Mouse (Mus musculus) forebrain, embryonic 14.5 days (tissue): ENCODE results near the gene Elac2. TPM values are rescaled to one million over a fixed set of nuclear protein-coding genes. Genes with fewer than 3 reads are reported as not detected.

Source experiments
- ATAC-seq: fragments of 200-750 bp; cut with Nextera tagmentation; 2 replicates; pipeline ENCODE4 v1.8.0; 2017; ENCODE audit warnings: mild to moderate bottlenecking, moderate library complexity
- DNase-seq: peaks from one replicate; pipeline ENCODE4 v3.0.0-alpha.2; 2015; ENCODE audit warnings: low spot score
- H3K27ac ChIP-seq: fragments of 300-500 bp; sonication (generic); 2 replicates; pipeline ENCODE4 v1.5.1; 2014; ENCODE audit warnings: low read depth, mild to moderate bottlenecking, control low read depth, low read length, moderate library complexity
- H3K27me3 ChIP-seq: fragments of 300-500 bp; sonication (generic); replicated peaks from 2 replicates; pipeline ENCODE4 v1.6.1; 2014; ENCODE audit warnings: low read length, control low read depth, mixed read lengths; ENCODE audit not compliant: control insufficient read depth, insufficient read depth
- H3K36me3 ChIP-seq: fragments of 300-500 bp; sonication (generic); 2 replicates; pipeline ENCODE4 v1.6.1; 2014; ENCODE audit warnings: low read length, control low read depth; ENCODE audit not compliant: control insufficient read depth, insufficient read depth
- H3K4me1 ChIP-seq: fragments of 300-500 bp; sonication (generic); 2 replicates; pipeline ENCODE4 v1.6.1; 2014; ENCODE audit warnings: antibody characterized with exemption, low read length, control low read depth; ENCODE audit not compliant: control insufficient read depth, insufficient read depth
- H3K4me2 ChIP-seq: fragments of 300-500 bp; sonication (generic); 2 replicates; pipeline ENCODE4 v1.6.1; 2014; ENCODE audit warnings: mild to moderate bottlenecking, control low read depth, low read length
- H3K4me3 ChIP-seq: fragments of 300-500 bp; sonication (generic); 2 replicates; pipeline ENCODE4 v1.5.1; 2014; ENCODE audit warnings: low read depth, low read length, control low read depth
- H3K9ac ChIP-seq: fragments of 300-500 bp; sonication (generic); 2 replicates; pipeline ENCODE4 v1.6.1; 2014; ENCODE audit warnings: mild to moderate bottlenecking, low read length, control low read depth, moderate library complexity
- H3K9me3 ChIP-seq: fragments of 300-500 bp; sonication (generic); replicated peaks from 2 replicates; pipeline ENCODE4 v1.6.1; 2016; ENCODE audit warnings: low read length, control low read depth, mixed read lengths; ENCODE audit not compliant: control insufficient read depth
- WGBS: fragments of 180-500 bp; shearing (Covaris S2); extraction: QIAGEN DNeasy Blood & Tissue Kit; methylation state at CpG from one replicate; pipeline ENCODE4 v1.1.7; 2014; 5-methylcytosine and 5-hydroxymethylcytosine counted together
- polyA plus RNA-seq: library from polyadenylated mRNA; unstranded; fragments of >200 nt; fragmentation: Nextera tagmentation; extraction: Ambion mirVana; gene quantifications from 2 replicates; pipeline ENCODE4 v1.2.1, GENCODE M21; 2014

Elac2 gene
- polyA plus RNA-seq, 1 experiment from 2014 or later = 29.1 TPM

DNA sequence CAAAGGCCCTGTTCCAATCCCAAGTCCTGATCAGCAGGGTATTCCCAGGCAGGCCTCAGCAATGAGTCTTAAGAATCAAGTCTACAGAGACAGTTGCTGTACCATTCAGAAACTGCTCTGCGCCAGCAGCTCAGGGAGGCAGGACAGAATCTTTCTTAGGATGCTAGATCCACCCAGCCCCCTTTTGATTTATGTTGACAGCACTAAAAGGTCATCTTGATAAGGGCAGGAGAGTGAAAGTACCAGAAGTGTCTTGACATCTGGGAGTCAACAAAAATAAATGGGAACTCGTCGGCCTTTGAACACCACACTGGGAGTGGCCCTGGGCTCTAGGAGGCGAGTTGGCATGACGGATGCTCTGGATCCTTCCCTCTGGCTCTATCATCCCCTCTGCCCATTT is 24.8 kb downstream of the Elac2 start:
- no peaks in the 10 kb centered on the region for H3K9me3 ChIP-seq
- no peaks in the 10 kb centered on the region for H3K4me1 ChIP-seq
- no peak overlapping the region for H3K4me3 ChIP-seq
- H3K27ac ChIP-seq = no peak overlapping the region
- peaks cover 55% of the 10 kb centered on the region for H3K36me3 ChIP-seq
- no peaks in the 10 kb centered on the region for H3K27me3 ChIP-seq
- DNase-seq (no peak), ATAC-seq (no peak)
- H3K4me2 ChIP-seq = no peak overlapping the region
- no peak overlapping the region for H3K9ac ChIP-seq
- 93% methylated on average over 5 of the region's 5 CpGs for WGBS

DNA sequence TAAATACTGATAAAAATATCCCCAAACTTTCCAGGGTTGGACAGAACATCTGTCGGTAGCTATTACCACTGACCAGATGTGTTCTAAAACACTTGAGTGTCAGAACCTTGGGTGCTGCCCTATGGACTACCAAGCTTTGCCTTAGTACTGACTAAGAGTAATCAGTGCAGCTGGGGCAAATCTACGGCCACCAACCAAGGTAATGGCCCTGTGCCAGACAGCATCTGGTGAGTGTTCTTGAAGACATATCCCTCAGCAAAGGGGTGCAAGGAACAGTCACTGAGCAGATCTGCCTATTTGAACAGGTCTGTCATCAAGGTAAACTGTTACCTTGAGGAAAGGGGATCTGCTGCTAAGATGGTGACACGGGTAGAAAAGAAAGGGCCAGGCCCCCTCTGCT is 26.0 kb downstream of the Elac2 start:
- Histone ChIP-seq H3K27me3 (no peaks in the 10 kb centered on the region), H3K9me3 (no peaks in the 10 kb centered on the region), H3K4me1 (no peaks in the 10 kb centered on the region), H3K36me3 (peaks cover 43% of the 10 kb centered on the region), H3K27ac (no peak overlapping the region), H3K4me2 (no peak overlapping the region), H3K4me3 (no peak overlapping the region), H3K9ac (no peak overlapping the region)
- no peak for ATAC-seq
- 77% methylated on average over 3 of the region's 3 CpGs for WGBS
- peak; percentile 3 for DNase-seq

DNA sequence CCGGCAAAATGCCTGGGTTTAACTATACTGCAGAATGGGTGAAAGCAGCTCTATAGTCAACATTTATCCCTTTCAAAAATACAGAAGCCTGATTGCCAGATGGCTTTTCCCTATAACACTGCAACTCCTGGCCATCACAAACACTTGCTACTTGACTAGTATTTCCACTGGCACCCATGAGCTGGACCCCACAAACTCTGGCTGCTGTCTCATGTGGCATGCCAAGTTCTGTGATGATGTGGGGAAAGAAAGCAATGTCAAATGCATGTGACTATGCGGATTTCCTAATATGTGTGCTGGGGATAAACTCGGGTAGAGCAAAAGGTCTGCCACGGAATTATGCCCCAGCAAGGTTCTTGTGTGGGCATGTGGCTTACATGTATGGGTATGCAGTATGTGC is 27.2 kb downstream of the Elac2 start:
- Histone ChIP-seq H3K9me3 (no peaks in the 10 kb centered on the region), H3K4me3 (no peak overlapping the region), H3K36me3 (peaks cover 31% of the 10 kb centered on the region), H3K27me3 (no peaks in the 10 kb centered on the region), H3K4me2 (no peak overlapping the region), H3K4me1 (no peaks in the 10 kb centered on the region), H3K27ac (no peak overlapping the region), H3K9ac (no peak overlapping the region)
- ATAC-seq (no peak), DNase-seq (no peak)
- 88% methylated on average over 4 of the region's 4 CpGs for WGBS

DNA sequence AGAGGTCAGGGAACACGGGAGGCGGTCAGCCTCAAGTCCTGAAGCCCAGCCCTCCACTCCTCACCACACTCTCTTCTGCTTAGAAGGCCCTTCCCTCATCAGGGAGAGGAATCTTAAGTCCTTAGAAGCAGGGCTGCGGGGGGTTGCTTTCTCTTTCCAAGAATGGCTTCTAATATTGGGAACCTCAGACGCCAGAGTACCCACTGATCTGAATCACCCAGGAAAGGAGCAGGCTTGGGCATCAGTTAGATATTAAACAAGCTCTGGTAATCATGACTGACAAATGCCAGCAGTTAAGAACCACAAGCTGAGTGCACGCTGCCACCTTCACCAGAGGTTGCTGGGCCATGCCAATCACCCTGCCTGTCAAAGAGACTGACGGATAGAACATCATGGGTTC is 35.1 kb downstream of the Elac2 start:
- Histone ChIP-seq H3K27me3 (no peaks in the 10 kb centered on the region), H3K27ac (no peak overlapping the region), H3K4me3 (no peak overlapping the region), H3K36me3 (no peaks in the 10 kb centered on the region), H3K4me2 (no peak overlapping the region), H3K9me3 (no peaks in the 10 kb centered on the region), H3K9ac (no peak overlapping the region), H3K4me1 (no peaks in the 10 kb centered on the region)
- DNase-seq (no peak), ATAC-seq (no peak)
- 78% methylated on average over 6 of the region's 6 CpGs for WGBS

DNA sequence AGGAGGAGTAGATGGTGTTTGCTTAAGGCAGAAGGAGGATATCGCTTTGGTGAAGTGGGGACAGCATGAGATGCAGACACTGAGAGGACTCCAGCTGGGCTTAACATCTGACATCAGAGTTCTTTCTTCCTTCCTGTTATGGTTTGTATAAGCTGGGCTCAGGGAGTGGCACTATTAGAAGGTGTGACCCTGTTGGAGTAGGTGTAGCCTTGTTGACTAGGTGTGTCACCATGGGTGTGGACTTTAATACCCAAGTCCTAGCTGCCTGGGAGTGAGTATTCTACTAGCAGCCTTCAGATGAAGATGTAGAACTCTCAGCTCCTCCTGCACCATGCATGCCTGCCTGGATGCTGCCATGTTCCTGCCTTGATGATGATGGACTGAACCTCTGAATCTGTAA is 37.9 kb downstream of the Elac2 start:
- Histone ChIP-seq H3K27me3 (no peaks in the 10 kb centered on the region), H3K9me3 (no peaks in the 10 kb centered on the region)
- WGBS = 98% methylated on average over 1 of the region's 1 CpGs

DNA sequence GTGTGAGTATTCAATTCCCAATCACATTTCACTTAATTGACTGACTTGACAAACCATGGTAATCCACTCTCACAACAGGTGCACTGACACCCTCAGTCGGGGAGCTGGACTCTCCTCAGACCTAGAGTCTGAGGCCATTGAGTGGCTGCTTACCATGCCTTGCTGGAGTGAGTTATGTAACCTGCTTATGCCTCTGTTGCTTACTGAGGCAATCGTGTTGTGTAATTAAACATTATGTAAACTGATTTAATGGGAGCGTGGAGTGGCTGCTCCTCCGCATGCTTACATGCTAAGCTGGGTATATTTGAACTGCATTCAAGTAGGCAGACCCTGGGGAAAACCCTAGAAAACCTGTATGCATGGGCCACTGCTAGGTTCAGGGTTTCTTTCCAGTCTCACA is 41.9 kb downstream of the Elac2 start:
- H3K9ac ChIP-seq = no peak overlapping the region
- 86% methylated on average over 4 of the region's 4 CpGs for WGBS
- no peak overlapping the region for H3K27ac ChIP-seq
- H3K4me2 ChIP-seq = no peak overlapping the region
- H3K9me3 ChIP-seq = no peaks in the 10 kb centered on the region
- no peak for DNase-seq
- H3K27me3 ChIP-seq = no peaks in the 10 kb centered on the region
- no peak overlapping the region for H3K4me3 ChIP-seq
- ATAC-seq = no peak
- no peaks in the 10 kb centered on the region for H3K4me1 ChIP-seq
- H3K36me3 ChIP-seq = peaks cover 4% of the 10 kb centered on the region; the same call in 1 of the 2 replicates

More for the DNA sequence above, 37.9 kb downstream of the Elac2 start:
- H3K4me2 ChIP-seq = no peak overlapping the region
- ATAC-seq (no peak), DNase-seq (no peak)
- no peak overlapping the region for H3K4me3 ChIP-seq
- H3K4me1 ChIP-seq = no peaks in the 10 kb centered on the region
- no peak overlapping the region for H3K27ac ChIP-seq
- no peaks in the 10 kb centered on the region for H3K36me3 ChIP-seq
- no peak overlapping the region for H3K9ac ChIP-seq

DNA sequence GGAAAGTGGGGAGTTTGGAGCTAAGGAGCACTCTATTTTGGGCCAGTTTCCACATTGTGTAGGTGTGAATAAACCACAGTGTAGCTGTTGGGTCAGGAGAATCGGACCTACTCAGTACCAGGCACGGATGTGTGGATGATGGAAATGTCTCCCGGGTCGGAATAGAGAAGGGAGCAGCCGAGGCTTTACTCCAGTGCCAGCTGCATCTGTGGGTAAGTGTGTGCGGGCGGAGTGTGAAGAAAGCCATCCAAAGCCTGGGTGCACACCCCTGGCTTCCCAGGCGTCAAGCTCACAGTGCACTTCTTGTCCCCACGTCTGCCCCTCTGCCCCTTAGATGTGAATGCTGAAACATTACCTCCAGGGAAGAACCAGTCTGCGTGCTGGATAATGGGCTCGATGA is 43.9 kb downstream of the Elac2 start:
- no peak overlapping the region for H3K4me3 ChIP-seq
- no peaks in the 10 kb centered on the region for H3K4me1 ChIP-seq
- WGBS = 93% methylated on average over 11 of the region's 11 CpGs
- no peaks in the 10 kb centered on the region for H3K27me3 ChIP-seq
- H3K27ac ChIP-seq = no peak overlapping the region
- no peaks in the 10 kb centered on the region for H3K9me3 ChIP-seq
- no peak overlapping the region for H3K4me2 ChIP-seq
- ATAC-seq = no peak
- H3K36me3 ChIP-seq = peaks cover 4% of the 10 kb centered on the region; the same call in 1 of the 2 replicates
- no peak overlapping the region for H3K9ac ChIP-seq
- no peak for DNase-seq

DNA sequence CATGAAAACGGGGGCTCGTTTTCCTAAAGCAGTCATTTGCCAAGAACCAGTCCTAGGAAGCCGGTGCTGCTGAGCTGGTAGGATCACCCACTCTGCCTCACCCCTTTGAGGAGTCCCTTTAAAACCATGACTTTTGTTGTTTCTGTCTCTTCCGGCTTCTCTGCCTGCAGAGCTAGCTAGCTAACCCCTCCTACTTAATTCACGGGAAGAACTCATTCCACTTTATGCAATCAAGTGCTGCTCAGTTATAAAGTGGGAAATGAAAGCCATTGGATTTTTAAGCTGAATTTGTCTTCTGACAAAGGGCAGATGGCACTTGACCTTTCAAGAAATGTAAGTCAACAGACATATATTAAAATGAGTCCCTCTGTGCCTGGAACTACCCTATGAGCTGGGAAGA is 49.2 kb downstream of the Elac2 start:
- no peaks in the 10 kb centered on the region for H3K4me1 ChIP-seq
- H3K9ac ChIP-seq = no peak overlapping the region
- no peaks in the 10 kb centered on the region for H3K9me3 ChIP-seq
- WGBS = 78% methylated on average over 5 of the region's 5 CpGs
- no peaks in the 10 kb centered on the region for H3K27me3 ChIP-seq
- no peak overlapping the region for H3K4me2 ChIP-seq
- no peak overlapping the region for H3K27ac ChIP-seq
- DNase-seq (no peak), ATAC-seq (no peak)
- H3K36me3 ChIP-seq = no peaks in the 10 kb centered on the region
- H3K4me3 ChIP-seq = no peak overlapping the region

DNA sequence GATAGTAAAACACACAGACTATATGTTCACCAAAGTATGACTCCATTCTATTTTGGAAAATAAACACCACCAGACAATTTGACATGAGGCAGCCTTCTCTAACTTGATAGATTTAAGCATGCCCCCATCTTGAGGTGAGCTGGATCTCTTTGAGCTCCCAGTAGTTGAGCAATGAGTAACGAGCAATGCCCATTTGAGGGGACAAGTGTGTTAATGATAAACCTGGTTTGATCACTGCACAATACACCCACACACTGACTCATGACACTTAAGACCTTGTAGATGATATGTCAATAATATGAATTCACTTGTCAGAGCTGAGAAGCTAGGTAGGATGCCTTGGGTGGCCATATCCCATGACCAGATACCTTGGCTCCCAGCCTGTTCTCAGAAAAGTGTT is 51.4 kb downstream of the Elac2 start:
- H3K4me3 ChIP-seq = no peak overlapping the region
- H3K27me3 ChIP-seq = no peaks in the 10 kb centered on the region
- no peak overlapping the region for H3K9ac ChIP-seq
- H3K4me1 ChIP-seq = no peaks in the 10 kb centered on the region
- no peak overlapping the region for H3K4me2 ChIP-seq
- no peaks in the 10 kb centered on the region for H3K36me3 ChIP-seq
- H3K9me3 ChIP-seq = no peaks in the 10 kb centered on the region
- WGBS = 88% methylated on average over 1 of the region's 1 CpGs
- no peak overlapping the region for H3K27ac ChIP-seq
- DNase-seq (no peak), ATAC-seq (no peak)
